Mouse (Mus musculus) thymus, postnatal 10 days (tissue): Measurements from ENCODE around the gene Fam151a.
"Not testable (repeated sequence)": the region's sequence is repeated elsewhere in the genome, so short reads cannot be mapped to it uniquely, and the experiment has no call there.

ENCODE experiments used
- DNase-seq, 2 experiments: peaks; one replicate each; pipeline ENCODE4 v3.0.0; 2021; ENCODE audit warnings: low spot score in 2 of 2

Fam151a gene

GRCm38 (mm10) chr4:106776998-106777397, 43.3 kb downstream of the Fam151a start:
- no peak for DNase-seq

GRCm38 (mm10) chr4:106778116-106778788, 44.6 kb downstream of the Fam151a start:
- no peak for DNase-seq

GRCm38 (mm10) chr4:106780045-106780444, 46.4 kb downstream of the Fam151a start:
- no peak for DNase-seq

GRCm38 (mm10) chr4:106783137-106783536, 49.4 kb downstream of the Fam151a start:
- DNase-seq, result no peak

GRCm38 (mm10) chr4:106784806-106785205, 51.1 kb downstream of the Fam151a start:
- no peak for DNase-seq

- no peak for DNase-seq
These were observed 51.7 kb downstream of the Fam151a start for GRCm38 (mm10) chr4:106785345-106785744.

GRCm38 (mm10) chr4:106785753-106786540, 52.3 kb downstream of the Fam151a start:
- no peak for DNase-seq

- DNase-seq, result peak; percentile 55 to 69
These were observed 54.1 kb downstream of the Fam151a start for GRCm38 (mm10) chr4:106787830-106788229.

- DNase-seq, result no peak
These were observed 54.9 kb downstream of the Fam151a start for GRCm38 (mm10) chr4:106788627-106789026.

GRCm38 (mm10) chr4:106789705-106790104, 56.0 kb downstream of the Fam151a start:
- no peak for DNase-seq

- DNase-seq, result not testable (repeated sequence)
These were observed 56.5 kb downstream of the Fam151a start for GRCm38 (mm10) chr4:106790218-106790617.

GRCm38 (mm10) chr4:106790938-106791337, 57.2 kb downstream of the Fam151a start:
- DNase-seq, result no peak

GRCm38 (mm10) chr4:106792276-106792675, 58.6 kb downstream of the Fam151a start:
- DNase-seq, result no peak

- DNase-seq, result not testable (repeated sequence)
These were observed 60.1 kb downstream of the Fam151a start for GRCm38 (mm10) chr4:106793826-106794225.

GRCm38 (mm10) chr4:106794247-106794646, 60.6 kb downstream of the Fam151a start:
- DNase-seq, result peak; percentile 16 to 17

- DNase-seq, result no peak
These were observed 61.6 kb downstream of the Fam151a start for GRCm38 (mm10) chr4:106795289-106795688.
